Mouse (Mus musculus): Measurements from ENCODE around the gene Slc6a19.
"Not testable (repeated sequence)": the region's sequence is repeated elsewhere in the genome, so short reads cannot be mapped to it uniquely, and the experiment has no call there.

The Slc6a19 gene

GRCm38 (mm10) chr13:73714020-73714419, 9.4 kb upstream of the Slc6a19 start:
- DNase-seq (ENCODE audit: extremely low read depth, low read depth, low spot score) = no peak

GRCm38 (mm10) chr13:73713204-73713603, 8.5 kb upstream of the Slc6a19 start:
- no peak for DNase-seq (ENCODE audit: extremely low read depth, low read depth, low spot score)

- DNase-seq (ENCODE audit: extremely low read depth, low read depth, low spot score) = no peak
Measured at GRCm38 (mm10) chr13:73712228-73712627, 7.6 kb upstream of the Slc6a19 start.

- DNase-seq (ENCODE audit: extremely low read depth, low read depth, low spot score) = no peak
Measured at GRCm38 (mm10) chr13:73711803-73712202, 7.1 kb upstream of the Slc6a19 start.

GRCm38 (mm10) chr13:73711221-73711620, 6.6 kb upstream of the Slc6a19 start:
- no peak for DNase-seq (ENCODE audit: extremely low read depth, low read depth, low spot score)

GRCm38 (mm10) chr13:73709491-73709890, 4.8 kb upstream of the Slc6a19 start:
- DNase-seq (ENCODE audit: extremely low read depth, low read depth, low spot score) = no peak

- not testable (repeated sequence) for DNase-seq (ENCODE audit: extremely low read depth, low read depth, low spot score)
Measured at GRCm38 (mm10) chr13:73703486-73703885, 1.2 kb downstream of the Slc6a19 start.

- no peak for DNase-seq (ENCODE audit: extremely low read depth, low read depth, low spot score)
Measured at GRCm38 (mm10) chr13:73702776-73703175, 1.9 kb downstream of the Slc6a19 start.

GRCm38 (mm10) chr13:73701161-73701883, 3.3 kb downstream of the Slc6a19 start:
- no peak for DNase-seq (ENCODE audit: extremely low read depth, low read depth, low spot score)

GRCm38 (mm10) chr13:73700554-73700953, 4.1 kb downstream of the Slc6a19 start:
- no peak for DNase-seq (ENCODE audit: extremely low read depth, low read depth, low spot score)

GRCm38 (mm10) chr13:73699714-73700113, 5.0 kb downstream of the Slc6a19 start:
- DNase-seq (ENCODE audit: extremely low read depth, low read depth, low spot score) = no peak

- DNase-seq (ENCODE audit: extremely low read depth, low read depth, low spot score) = no peak
Measured at GRCm38 (mm10) chr13:73696529-73696928, 8.1 kb downstream of the Slc6a19 start.

GRCm38 (mm10) chr13:73694972-73695371, 9.7 kb downstream of the Slc6a19 start:
- DNase-seq (ENCODE audit: extremely low read depth, low read depth, low spot score) = no peak

GRCm38 (mm10) chr13:73693333-73693732, 11.3 kb downstream of the Slc6a19 start:
- DNase-seq (ENCODE audit: extremely low read depth, low read depth, low spot score) = no peak

- no peak for DNase-seq (ENCODE audit: extremely low read depth, low read depth, low spot score)
Measured at GRCm38 (mm10) chr13:73692249-73692868, 12.3 kb downstream of the Slc6a19 start.

- DNase-seq (ENCODE audit: extremely low read depth, low read depth, low spot score) = no peak
Measured at GRCm38 (mm10) chr13:73688934-73689333, 15.7 kb downstream of the Slc6a19 start.

- no peak for DNase-seq (ENCODE audit: extremely low read depth, low read depth, low spot score)
Measured at GRCm38 (mm10) chr13:73687601-73688000, 17.1 kb downstream of the Slc6a19 start.

GRCm38 (mm10) chr13:73685502-73685901, 19.2 kb downstream of the Slc6a19 start:
- no peak for DNase-seq (ENCODE audit: extremely low read depth, low read depth, low spot score)

GRCm38 (mm10) chr13:73684412-73684811, 20.3 kb downstream of the Slc6a19 start:
- no peak for DNase-seq (ENCODE audit: extremely low read depth, low read depth, low spot score)

GRCm38 (mm10) chr13:73683682-73684081, 21.0 kb downstream of the Slc6a19 start:
- peak; percentile 73 for DNase-seq (ENCODE audit: extremely low read depth, low read depth, low spot score)

- no peak for DNase-seq (ENCODE audit: extremely low read depth, low read depth, low spot score)
Measured at GRCm38 (mm10) chr13:73682226-73682625, 22.4 kb downstream of the Slc6a19 start.

- no peak for DNase-seq (ENCODE audit: extremely low read depth, low read depth, low spot score)
Measured at GRCm38 (mm10) chr13:73680394-73680793, 24.3 kb downstream of the Slc6a19 start.

GRCm38 (mm10) chr13:73679311-73679710, 25.4 kb downstream of the Slc6a19 start:
- DNase-seq (ENCODE audit: extremely low read depth, low read depth, low spot score) = no peak

All from fat pad, adult 2 months (tissue).